ENCODE assay signal across 9 mouse cellular contexts in the genomic region with DNA sequence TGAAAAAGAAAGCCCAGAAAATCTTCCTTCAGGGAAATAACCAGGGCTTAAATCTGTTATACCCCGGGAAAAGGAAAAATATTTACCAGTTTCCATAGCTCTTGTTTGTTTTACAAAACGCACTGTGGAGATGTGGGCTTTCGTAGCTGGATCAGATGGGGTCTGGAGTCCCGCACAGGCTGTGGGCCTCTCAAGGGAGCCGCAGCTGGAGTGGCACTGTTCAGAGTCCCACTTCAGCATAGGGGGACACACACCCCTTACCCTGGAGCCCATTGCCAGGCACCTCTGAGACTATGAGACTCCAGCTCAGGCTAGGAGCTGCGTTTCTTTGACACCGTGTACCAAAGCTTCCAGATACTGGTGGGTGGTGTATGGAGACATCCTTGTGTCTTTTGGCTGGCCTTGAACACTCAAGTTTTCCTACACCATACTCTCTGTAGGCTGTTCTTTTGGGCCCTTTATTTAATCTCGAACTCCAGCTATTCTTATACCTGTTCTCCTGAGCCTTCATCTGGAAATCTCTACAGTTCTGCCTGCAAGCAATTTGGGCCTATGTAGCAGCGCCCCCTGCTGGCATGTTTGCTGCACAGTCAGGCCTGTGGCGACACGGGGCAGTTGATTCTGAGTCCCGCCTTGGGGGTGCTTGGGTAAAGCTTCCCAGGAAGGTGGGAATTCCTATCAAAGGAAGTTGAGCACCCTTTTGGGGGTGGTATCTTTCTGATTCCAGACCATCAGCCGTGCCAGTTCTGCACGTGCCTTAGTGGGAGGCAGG. TPM values are rescaled to one million over a fixed set of nuclear protein-coding genes. Genes with fewer than 3 reads are reported as not detected.
DNase-seq lines count a peak whose midpoint lies in the region; ATAC-seq lines count a peak whose summit lies in the region.
"Had no signal": no experiment of that assay in that cellular context is flagged by ENCODE, and none has a peak within 500 bp of the region (broad histone marks: within the 10 kb centered on the region; RNA-seq: fewer than 3 reads in every experiment).

No protein-coding gene starts in this region.

- peak; percentile 86 for DNase-seq in forebrain, embryonic 11.5 days (ENCODE audit: low spot score)
- peak; percentile 40 to 77 for DNase-seq in adrenal gland, postnatal 4 days (ENCODE audit: low spot score in 2 of 2)
- DNase-seq in left cerebral cortex, adult 8-10 months (ENCODE audit: low spot score in 2 of 2) = peak; percentile 33 to 40
- DNase-seq in spleen, postnatal 36 days (ENCODE audit: low spot score in 2 of 2) = peak; percentile 10 to 27

- no peaks in the 10 kb centered on the region for H3K36me3 ChIP-seq in forebrain, embryonic 11.5 days (ENCODE audit: control insufficient read depth, insufficient read depth, low read length)
- H3K36me3 ChIP-seq in forebrain, embryonic 12.5 days (replicated peaks) = no peaks in the 10 kb centered on the region
- no peaks in the 10 kb centered on the region for H3K36me3 ChIP-seq in embryonic facial prominence, embryonic 15.5 days
- no peaks in the 10 kb centered on the region for H3K36me3 ChIP-seq in hindbrain, embryonic 16.5 days (ENCODE audit: control insufficient read depth, insufficient read depth, low read length)
- H3K36me3 ChIP-seq in midbrain, embryonic 13.5 days = no peaks in the 10 kb centered on the region
- H3K36me3 ChIP-seq: neural tube, embryonic 13.5 days had no signal

- no peaks in the 10 kb centered on the region for H3K9me3 ChIP-seq in forebrain, embryonic 11.5 days (ENCODE audit: control insufficient read depth, low read length)
- no peaks in the 10 kb centered on the region for H3K9me3 ChIP-seq in forebrain, embryonic 12.5 days
- no peaks in the 10 kb centered on the region for H3K9me3 ChIP-seq in embryonic facial prominence, embryonic 15.5 days (replicated peaks)
- no peaks in the 10 kb centered on the region for H3K9me3 ChIP-seq in hindbrain, embryonic 16.5 days (ENCODE audit: control insufficient read depth, low read length)
- H3K9me3 ChIP-seq in midbrain, embryonic 13.5 days = no peaks in the 10 kb centered on the region
- H3K9me3 ChIP-seq: neural tube, embryonic 13.5 days had no signal

- H3K4me3 ChIP-seq in forebrain, embryonic 11.5 days (ENCODE audit: low read depth, low read length) = no peak overlapping the region
- H3K4me3 ChIP-seq in forebrain, embryonic 12.5 days (replicated peaks) = no peak overlapping the region
- H3K4me3 ChIP-seq in embryonic facial prominence, embryonic 15.5 days (replicated peaks) = no peak overlapping the region
- no peak overlapping the region for H3K4me3 ChIP-seq in hindbrain, embryonic 16.5 days (ENCODE audit: low read length)
- no peak overlapping the region for H3K4me3 ChIP-seq in midbrain, embryonic 13.5 days (replicated peaks)
- H3K4me3 ChIP-seq: neural tube, embryonic 13.5 days had no signal

- WGBS in forebrain, embryonic 11.5 days = 49% methylated on average over 14 of the region's 14 CpGs
- WGBS in forebrain, embryonic 12.5 days = 48% methylated on average over 14 of the region's 14 CpGs
- WGBS in embryonic facial prominence, embryonic 15.5 days = 39% methylated on average over 14 of the region's 14 CpGs
- 48% methylated on average over 14 of the region's 14 CpGs for WGBS in hindbrain, embryonic 16.5 days
- WGBS in midbrain, embryonic 13.5 days = 45% methylated on average over 14 of the region's 14 CpGs

- no peak overlapping the region for H3K27ac ChIP-seq in forebrain, embryonic 11.5 days (ENCODE audit: low read depth, low read length)
- H3K27ac ChIP-seq in forebrain, embryonic 12.5 days = no peak overlapping the region
- peak overlapping the region; percentile 23; the same call in 1 of the 2 replicates for H3K27ac ChIP-seq in embryonic facial prominence, embryonic 15.5 days (replicated peaks)
- no peak overlapping the region for H3K27ac ChIP-seq in hindbrain, embryonic 16.5 days (ENCODE audit: low read depth, low read length)
- no peak overlapping the region for H3K27ac ChIP-seq in midbrain, embryonic 13.5 days
- H3K27ac ChIP-seq: neural tube, embryonic 13.5 days had no signal

- H3K9ac ChIP-seq in forebrain, embryonic 11.5 days (ENCODE audit: low read length) = no peak overlapping the region
- H3K9ac ChIP-seq in forebrain, embryonic 12.5 days = no peak overlapping the region
- H3K9ac ChIP-seq in embryonic facial prominence, embryonic 15.5 days = no peak overlapping the region
- no peak overlapping the region for H3K9ac ChIP-seq in hindbrain, embryonic 16.5 days (ENCODE audit: low read depth, low read length)
- H3K9ac ChIP-seq in midbrain, embryonic 13.5 days (replicated peaks) = no peak overlapping the region
- H3K9ac ChIP-seq: neural tube, embryonic 13.5 days had no signal

- 0 out of 2 replicates have a peak, but pooled peaks have one; percentile 42 for ATAC-seq in forebrain, embryonic 11.5 days (replicated peaks; ENCODE audit: low FRiP score)
- ATAC-seq in forebrain, embryonic 12.5 days (ENCODE audit: low FRiP score) = no peak
- ATAC-seq in embryonic facial prominence, embryonic 15.5 days (ENCODE audit: insufficient number of reproducible peaks, low FRiP score, low TSS enrichment, low read depth) = no peak
- ATAC-seq in hindbrain, embryonic 16.5 days = peak; percentile 20; the same call in 1 of the 2 replicates
- peak; percentile 40; the same call in 1 of the 2 replicates for ATAC-seq in midbrain, embryonic 13.5 days

- H3K27me3 ChIP-seq in forebrain, embryonic 11.5 days (ENCODE audit: control insufficient read depth, insufficient read depth, low read length) = no peaks in the 10 kb centered on the region
- H3K27me3 ChIP-seq in forebrain, embryonic 12.5 days = no peaks in the 10 kb centered on the region
- no peaks in the 10 kb centered on the region for H3K27me3 ChIP-seq in embryonic facial prominence, embryonic 15.5 days
- H3K27me3 ChIP-seq in hindbrain, embryonic 16.5 days (replicated peaks; ENCODE audit: control insufficient read depth, insufficient read depth, low read length) = no peaks in the 10 kb centered on the region
- H3K27me3 ChIP-seq in midbrain, embryonic 13.5 days = no peaks in the 10 kb centered on the region
- H3K27me3 ChIP-seq: neural tube, embryonic 13.5 days had no signal

- H3K4me1 ChIP-seq in forebrain, embryonic 11.5 days (replicated peaks; ENCODE audit: control insufficient read depth, insufficient read depth, low read length) = no peaks in the 10 kb centered on the region
- no peaks in the 10 kb centered on the region for H3K4me1 ChIP-seq in forebrain, embryonic 12.5 days
- peaks cover 8% of the 10 kb centered on the region; the same call in 1 of the 2 replicates for H3K4me1 ChIP-seq in embryonic facial prominence, embryonic 15.5 days
- H3K4me1 ChIP-seq in hindbrain, embryonic 16.5 days (ENCODE audit: control insufficient read depth, insufficient read depth, low read depth, low read length) = no peaks in the 10 kb centered on the region
- no peaks in the 10 kb centered on the region for H3K4me1 ChIP-seq in midbrain, embryonic 13.5 days (replicated peaks)
- H3K4me1 ChIP-seq: neural tube, embryonic 13.5 days had no signal

- no peak overlapping the region for H3K4me2 ChIP-seq in forebrain, embryonic 11.5 days (ENCODE audit: low read depth, low read length, severe bottlenecking)
- H3K4me2 ChIP-seq in forebrain, embryonic 12.5 days = no peak overlapping the region
- H3K4me2 ChIP-seq in embryonic facial prominence, embryonic 15.5 days (replicated peaks) = no peak overlapping the region
- no peak overlapping the region for H3K4me2 ChIP-seq in hindbrain, embryonic 16.5 days (ENCODE audit: low read length)
- H3K4me2 ChIP-seq in midbrain, embryonic 13.5 days (replicated peaks) = no peak overlapping the region
- H3K4me2 ChIP-seq: neural tube, embryonic 13.5 days had no signal

RNA-seq across cellular contexts. Expression of a gene that starts 28.9 kb away (rescaled TPM):
- polyA plus RNA-seq in forebrain, embryonic 11.5 days (2014; fragmentation: Nextera tagmentation; extraction: Ambion mirVana) = 0.28 and 0.44 TPM in 2 replicates
- 0.18 and 0.26 TPM in 2 replicates for polyA plus RNA-seq in forebrain, embryonic 12.5 days (2016; fragmentation: Nextera tagmentation; extraction: Ambion mirVana)
- total RNA-seq in adrenal gland, postnatal 4 days (2021) = under 1 TPM in 1 of 2 experiments, not detected in 1; 0.81 TPM
- polyA plus RNA-seq in embryonic facial prominence, embryonic 15.5 days (2015; fragmentation: Nextera tagmentation; extraction: Ambion mirVana) = 1.0 and 1.6 TPM in 2 replicates
- 0.50 and 1.1 TPM in 2 replicates for polyA plus RNA-seq in hindbrain, embryonic 16.5 days (2015; fragmentation: Nextera tagmentation; extraction: Ambion mirVana)
- 10 to 100 TPM; 12.5 to 19.7 (median 15.1) TPM for total RNA-seq in left cerebral cortex, adult 8-10 months (2022)
- polyA plus RNA-seq in midbrain, embryonic 13.5 days (2015; fragmentation: Nextera tagmentation; extraction: Ambion mirVana) = 0.23 and 0.24 TPM in 2 replicates

Comparison
In these comparisons a context has a peak if more than half of its experiments do, and no peak if none do; other contexts are left out.
1. ATAC-seq: peak in forebrain, embryonic 11.5 days (single experiment), hindbrain, embryonic 16.5 days (single experiment) and midbrain, embryonic 13.5 days (single experiment); none in forebrain, embryonic 12.5 days (single experiment) and embryonic facial prominence, embryonic 15.5 days (single experiment).
2. DNase-seq: peak in every context shown above with its lines; median percentile 86 in forebrain, embryonic 11.5 days; 58 in adrenal gland, postnatal 4 days; 36 in left cerebral cortex, adult 8-10 months; 18 in spleen, postnatal 36 days.